Mouse (Mus musculus) regulatory T cell (primary cell): ENCODE measurements around the gene Coro7.
"Not testable (repeated sequence)": the region's sequence is repeated elsewhere in the genome, so short reads cannot be mapped to it uniquely, and the experiment has no call there.

Experiments used
- in situ Hi-C: fragments of 300-600 bp; cut with MboI, MseI; formaldehyde crosslinking; loops from one replicate; pipeline ENCODE4 v1.15.1; 2025; ENCODE audit warnings: high pct_unique_total_duplicates

The Coro7 gene

GRCm38 (mm10) chr16:4682628-4683179 is 3.1 kb upstream of the Coro7 start:
- in situ Hi-C loops: no loop called here

DNA sequence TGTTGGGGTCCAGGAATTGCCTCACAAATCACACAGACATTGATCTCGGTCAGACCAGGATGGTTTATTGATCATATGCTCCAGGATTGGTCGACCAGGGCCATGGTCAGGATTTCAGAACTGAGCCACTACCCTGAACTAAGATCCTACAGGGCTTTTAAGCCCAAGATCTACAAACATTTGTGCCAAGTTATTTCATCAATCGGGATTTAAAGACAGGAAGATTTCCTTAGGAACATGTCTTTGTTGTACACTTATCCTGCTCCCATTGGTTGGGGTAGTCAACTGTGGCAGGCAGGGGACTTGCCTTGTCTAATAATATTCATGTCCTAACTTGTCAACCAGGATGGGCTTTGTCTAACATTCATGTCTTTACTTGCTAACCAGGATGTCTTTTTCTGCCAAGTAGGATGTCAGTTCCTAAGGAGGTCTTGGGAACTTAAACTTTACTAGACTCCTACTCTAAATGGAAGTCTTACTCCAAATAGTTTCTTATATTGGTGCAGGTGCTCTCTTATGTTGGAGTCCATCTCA is 1.4 kb upstream of the Coro7 start:
- in situ Hi-C loops: not testable (repeated sequence)

- in situ Hi-C loops: no loop called here
These were observed 1.5 kb downstream of the Coro7 start for GRCm38 (mm10) chr16:4678080-4678479.

DNA sequence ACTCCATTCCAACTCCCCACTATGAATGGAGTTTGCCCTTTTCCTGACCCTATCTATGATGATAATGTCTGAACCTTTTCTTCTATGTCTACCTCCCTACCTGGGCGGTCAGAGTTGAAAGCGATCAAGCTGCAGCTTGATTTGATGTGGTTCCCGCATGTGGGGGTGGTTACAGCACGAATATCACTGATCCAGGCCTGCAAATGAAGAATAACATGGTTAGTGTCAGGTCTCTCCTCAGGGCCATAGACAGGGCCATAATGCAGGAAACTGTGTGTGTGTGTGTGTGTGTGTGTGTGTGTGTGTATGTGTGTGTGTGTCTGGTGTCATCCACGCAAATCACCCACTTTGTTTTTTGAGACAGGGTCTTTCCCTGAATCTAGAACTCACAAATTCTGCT is 2.7 kb downstream of the Coro7 start:
- in situ Hi-C loops: no loop called here

GRCm38 (mm10) chr16:4674091-4674490 is 5.5 kb downstream of the Coro7 start:
- in situ Hi-C loops: no loop called here

DNA sequence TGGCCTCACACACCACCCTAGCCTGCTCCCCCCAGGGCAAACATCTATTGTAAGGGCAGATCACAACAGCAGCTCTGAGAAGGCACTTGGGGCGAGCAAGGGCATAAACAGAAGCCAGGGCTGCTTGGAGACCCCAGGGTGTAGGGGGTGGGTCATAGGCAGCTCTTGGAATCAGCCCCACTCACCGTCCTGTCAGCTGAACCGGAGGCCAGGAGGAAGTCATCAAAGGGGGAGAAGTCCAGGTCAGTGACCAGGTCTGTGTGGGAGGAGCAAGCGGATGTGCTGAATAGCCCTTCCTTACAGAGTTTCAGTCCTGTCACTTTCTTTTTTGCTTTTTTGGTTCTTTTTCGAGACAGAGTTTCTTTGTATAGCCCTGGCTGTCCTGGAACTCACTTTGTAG is 9.3 kb downstream of the Coro7 start:
- in situ Hi-C loops: no loop called here

GRCm38 (mm10) chr16:4667190-4667808 is 12.3 kb downstream of the Coro7 start:
- in situ Hi-C loops: loop anchor here (5.0 kb wide), 1 partner anchor 35 kb away; no protein-coding TSS in a partner anchor

DNA sequence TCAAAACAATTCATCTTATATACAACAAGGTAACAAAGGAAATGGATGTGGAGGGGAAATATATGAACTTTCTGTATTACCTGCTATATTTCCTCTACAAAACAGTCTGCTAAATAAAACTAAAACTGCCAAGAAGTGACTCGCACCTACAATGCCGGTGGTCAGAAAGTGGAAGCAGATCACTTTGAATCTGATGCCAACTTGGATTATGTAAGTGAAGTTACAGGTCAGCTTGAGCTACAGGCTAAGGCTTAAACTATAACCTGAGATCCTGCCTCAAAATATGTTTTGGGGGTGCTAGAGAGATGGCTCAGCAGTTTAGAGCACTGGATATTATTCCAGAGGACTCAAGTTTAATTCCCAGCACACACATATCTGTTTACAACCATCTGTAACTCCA is 13.9 kb downstream of the Coro7 start:
- in situ Hi-C loops: loop anchor here (5.0 kb wide), 1 partner anchor 33 kb away; no protein-coding TSS in a partner anchor

DNA sequence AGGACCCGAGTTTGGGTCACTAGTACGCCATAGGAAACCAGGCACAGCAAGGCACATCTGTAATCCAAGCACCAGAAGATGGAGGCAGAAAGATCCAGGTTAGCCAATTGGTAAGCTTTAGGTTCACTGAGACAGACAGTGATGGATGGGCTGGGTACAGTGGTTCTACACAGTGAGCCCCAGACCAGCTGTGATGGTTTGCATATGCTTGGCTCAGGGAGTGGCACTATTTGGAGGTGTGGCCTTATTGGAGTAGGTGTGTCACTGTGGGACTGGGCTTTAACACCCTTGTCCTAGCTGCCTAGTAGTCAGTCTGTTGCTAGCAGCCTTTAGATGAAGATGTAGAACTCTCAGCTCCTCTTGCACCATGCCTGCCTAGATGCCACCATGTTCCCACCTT is 15.8 kb downstream of the Coro7 start:
- in situ Hi-C loops: no loop called here

- in situ Hi-C loops: no loop called here
These were observed 18.0 kb downstream of the Coro7 start for GRCm38 (mm10) chr16:4661605-4662004.

- in situ Hi-C loops: no loop called here
These were observed 20.3 kb downstream of the Coro7 start for GRCm38 (mm10) chr16:4659326-4659725.

DNA sequence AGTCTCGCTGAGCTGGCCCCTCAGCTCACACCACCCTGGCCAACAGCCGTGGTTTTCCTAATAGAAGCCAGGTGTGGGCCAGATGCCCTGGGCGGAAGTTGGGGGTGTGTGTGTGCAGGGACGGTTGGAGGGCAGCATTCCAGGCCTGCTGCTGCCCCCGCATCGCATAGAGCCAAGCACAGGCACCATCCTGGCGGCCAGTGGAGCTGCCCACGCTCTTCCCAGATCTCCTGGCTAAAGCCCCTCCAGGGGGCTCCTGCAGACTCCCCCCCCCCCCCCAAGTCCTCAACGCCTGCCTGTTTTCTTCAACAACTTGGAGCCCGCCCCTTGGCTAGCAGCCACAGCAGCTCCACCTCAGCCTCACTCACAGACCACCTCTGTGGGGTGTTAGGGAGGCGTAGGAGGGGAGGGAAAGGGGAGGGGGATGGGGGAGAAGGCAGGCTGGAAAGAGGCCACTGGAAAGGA is 20.8 kb downstream of the Coro7 start:
- in situ Hi-C loops: no loop called here

- in situ Hi-C loops: no loop called here
These were observed 23.0 kb downstream of the Coro7 start for GRCm38 (mm10) chr16:4656571-4657081.

GRCm38 (mm10) chr16:4655764-4656570 is 23.6 kb downstream of the Coro7 start:
- in situ Hi-C loops: no loop called here

DNA sequence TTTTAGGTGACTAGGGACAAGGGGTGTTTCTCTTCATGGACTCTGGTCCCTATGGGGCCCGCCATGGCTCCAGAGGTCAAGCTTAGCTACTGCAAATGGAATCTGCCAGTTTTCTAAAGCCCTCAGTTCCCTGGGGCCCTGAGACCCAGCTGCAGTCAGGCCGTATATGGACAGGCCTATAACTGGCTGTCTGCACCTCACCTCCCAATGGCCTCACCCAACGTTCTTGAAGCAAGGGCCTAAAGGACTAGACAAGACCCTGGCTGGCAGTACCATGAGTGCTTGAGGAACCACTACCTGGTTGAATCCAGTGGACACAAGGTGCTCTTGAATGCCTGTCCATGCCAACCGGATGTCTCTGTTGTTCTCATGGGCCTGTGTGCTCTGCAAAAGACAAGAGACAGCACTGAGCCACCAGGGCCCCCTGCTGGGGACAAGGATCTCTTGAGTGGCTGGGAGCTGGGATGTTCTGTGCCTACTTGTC is 24.3 kb downstream of the Coro7 start:
- in situ Hi-C loops: no loop called here

- in situ Hi-C loops: no loop called here
These were observed 24.9 kb downstream of the Coro7 start for GRCm38 (mm10) chr16:4654706-4655105.

DNA sequence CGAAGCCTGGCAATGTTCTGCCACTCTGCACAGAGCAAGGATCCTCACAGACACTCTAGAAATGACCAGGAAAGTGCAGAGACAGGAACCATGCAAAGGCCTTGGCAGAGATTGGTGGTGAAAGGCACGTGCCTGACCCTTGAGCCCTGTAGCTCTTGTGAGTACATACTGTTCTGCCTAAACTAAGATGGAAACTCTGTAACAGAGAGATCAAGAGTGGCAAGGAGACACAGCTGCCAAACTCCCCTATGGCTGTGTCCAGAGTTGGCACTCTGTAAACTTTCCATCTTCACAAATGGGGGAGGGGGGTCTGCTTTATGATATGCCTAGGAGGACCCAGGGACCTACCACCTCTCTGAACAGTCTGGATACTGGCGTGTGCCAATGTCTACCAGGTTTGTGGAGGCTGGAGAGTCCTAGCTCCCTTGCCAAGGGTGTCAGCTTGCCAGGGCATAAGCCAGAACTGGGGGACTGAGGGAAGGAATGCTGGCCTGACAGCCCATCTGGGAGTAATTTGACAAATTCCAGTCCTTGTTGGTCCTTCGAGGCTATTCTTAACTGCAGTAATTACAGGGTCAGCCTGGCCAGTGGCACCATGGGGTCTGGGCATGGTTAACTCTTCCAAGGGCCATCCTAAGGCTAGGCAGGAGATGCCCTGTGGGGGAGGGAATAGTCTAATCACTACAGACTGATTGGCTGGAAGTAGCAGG is 26.7 kb downstream of the Coro7 start:
- in situ Hi-C loops: no loop called here

GRCm38 (mm10) chr16:4651624-4652023 is 28.0 kb downstream of the Coro7 start:
- in situ Hi-C loops: no loop called here

DNA sequence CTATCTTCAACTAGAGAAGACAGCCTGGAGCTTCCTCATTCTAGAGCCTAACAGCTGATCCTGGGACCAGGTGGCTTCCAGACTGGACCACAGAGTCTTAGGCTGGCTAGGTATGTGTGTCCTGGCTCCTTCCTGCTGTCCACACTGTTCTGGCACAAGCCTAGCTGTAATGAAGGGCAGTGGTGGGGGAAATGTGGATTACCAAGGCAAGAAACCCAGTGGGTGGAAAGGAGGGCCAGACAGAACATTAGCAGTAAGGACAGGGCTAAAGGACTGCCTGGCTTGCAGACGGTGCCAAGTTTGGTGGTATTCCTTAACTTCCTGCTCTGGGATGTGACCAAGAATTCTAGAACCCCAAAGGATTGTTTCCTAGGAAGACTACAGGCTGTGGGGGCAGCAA is 28.5 kb downstream of the Coro7 start:
- in situ Hi-C loops: no loop called here

DNA sequence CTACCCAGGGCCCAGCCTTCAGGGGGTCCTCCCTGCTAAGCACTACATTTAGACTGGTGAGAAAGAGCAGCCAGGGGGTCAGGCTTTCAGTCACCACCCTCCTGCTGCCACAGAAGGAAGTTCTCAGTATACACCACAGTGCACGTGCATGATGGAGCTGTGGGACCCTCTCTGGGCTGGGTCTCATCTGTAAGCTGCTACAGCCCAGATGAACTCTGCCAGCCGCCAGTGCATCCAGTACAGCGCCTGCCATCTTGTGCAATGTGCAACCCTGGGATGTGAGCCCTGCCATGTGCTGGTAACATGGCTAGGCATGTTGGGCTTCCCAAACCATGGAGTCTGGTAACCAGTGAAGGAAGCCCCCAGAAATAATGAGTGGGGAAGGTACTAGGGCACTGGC is 29.4 kb downstream of the Coro7 start:
- in situ Hi-C loops: no loop called here

DNA sequence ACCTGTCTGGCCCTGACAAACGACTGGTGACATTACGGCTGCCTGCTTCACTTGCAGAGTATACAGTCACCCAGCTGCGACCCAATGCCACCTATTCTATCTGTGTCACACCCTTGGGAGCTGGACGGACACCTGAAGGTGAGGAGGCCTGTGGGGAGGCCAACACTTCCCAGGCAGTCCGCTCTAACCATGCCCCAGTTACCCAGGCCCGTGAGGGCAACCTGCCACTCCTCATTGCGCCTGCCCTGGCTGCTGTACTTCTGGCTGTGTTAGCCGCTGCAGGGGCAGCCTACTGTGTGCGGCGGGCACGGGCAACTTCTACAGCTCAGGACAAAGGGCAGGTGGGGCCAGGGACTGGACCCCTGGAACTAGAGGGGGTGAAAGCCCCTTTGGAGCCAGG is 29.9 kb downstream of the Coro7 start:
- in situ Hi-C loops: no loop called here

- in situ Hi-C loops: no loop called here
These were observed 30.4 kb downstream of the Coro7 start for GRCm38 (mm10) chr16:4649211-4649610.
